Mouse (Mus musculus): ENCODE measurements around the gene Zfand5. TPM values are rescaled to one million over a fixed set of nuclear protein-coding genes. Genes with fewer than 3 reads are reported as not detected.

Gene Zfand5
- total RNA-seq, 2 experiments from 2014 or later = 79.3 to 84.2 TPM

DNA sequence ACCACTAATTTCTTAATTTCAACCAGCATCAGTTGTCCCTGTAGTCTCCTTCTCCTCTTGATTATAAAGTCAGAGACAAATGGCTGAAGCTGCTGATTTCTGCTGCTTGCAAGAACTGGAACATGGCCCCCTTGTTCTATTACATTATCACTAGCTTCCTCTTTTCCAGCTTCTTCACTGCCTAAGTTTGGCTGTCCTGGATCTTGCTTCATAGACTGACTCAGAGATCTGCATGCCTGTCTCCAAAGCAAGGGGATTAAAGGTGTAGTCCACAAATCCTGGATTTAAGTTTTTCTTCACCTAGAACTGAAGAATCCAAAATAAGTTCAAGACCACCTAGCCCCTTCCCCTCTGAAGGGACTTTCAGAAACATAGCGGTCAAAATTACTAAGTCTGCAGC lies 47.5 kb downstream of the Zfand5 start:
- ATAC-seq (replicated peaks; ENCODE audit: low FRiP score, low TSS enrichment, poor library complexity, severe bottlenecking) = no peak

DNA sequence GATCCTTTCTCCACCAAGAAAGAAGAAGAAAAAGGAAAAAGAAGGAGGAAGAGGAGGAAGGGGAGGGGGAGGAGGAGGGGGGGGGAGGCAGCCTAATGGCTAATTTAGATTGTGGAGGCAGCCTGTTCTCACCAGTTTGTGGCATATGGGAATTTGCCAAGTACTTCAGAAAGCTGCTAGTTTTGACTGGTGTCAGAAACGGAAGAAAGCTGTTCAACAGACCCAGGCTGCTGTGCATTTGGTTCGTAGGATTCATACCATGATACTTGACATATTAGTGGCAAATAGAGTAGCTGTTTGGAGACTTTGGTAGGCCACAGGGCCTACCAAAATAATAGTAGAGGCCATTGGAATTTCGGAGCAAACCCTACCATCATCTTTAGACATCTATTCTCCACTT lies 53.3 kb downstream of the Zfand5 start:
- no peak for ATAC-seq (replicated peaks; ENCODE audit: low FRiP score, low TSS enrichment, poor library complexity, severe bottlenecking)

DNA sequence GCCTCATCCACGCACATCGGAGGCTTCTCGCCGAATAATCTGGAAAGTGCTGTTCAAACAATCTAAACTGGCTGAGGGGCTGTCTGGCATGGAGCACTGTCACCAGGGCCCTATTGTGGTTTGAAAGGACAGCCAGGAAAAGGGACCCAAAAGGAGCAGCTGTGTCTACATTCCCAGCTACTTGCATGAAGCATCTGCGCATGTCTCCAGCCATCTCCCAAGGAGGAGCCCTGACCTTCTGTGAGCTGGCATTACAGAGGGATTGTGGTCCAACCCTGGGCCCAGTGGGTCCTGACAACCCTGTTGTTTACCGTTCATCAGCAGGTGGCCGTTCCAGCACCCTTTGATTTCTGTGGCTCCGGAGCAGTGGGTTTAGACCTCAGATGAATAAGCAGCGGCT lies 56.9 kb downstream of the Zfand5 start:
- ATAC-seq (replicated peaks; ENCODE audit: low FRiP score, low TSS enrichment, poor library complexity, severe bottlenecking) = no peak

DNA sequence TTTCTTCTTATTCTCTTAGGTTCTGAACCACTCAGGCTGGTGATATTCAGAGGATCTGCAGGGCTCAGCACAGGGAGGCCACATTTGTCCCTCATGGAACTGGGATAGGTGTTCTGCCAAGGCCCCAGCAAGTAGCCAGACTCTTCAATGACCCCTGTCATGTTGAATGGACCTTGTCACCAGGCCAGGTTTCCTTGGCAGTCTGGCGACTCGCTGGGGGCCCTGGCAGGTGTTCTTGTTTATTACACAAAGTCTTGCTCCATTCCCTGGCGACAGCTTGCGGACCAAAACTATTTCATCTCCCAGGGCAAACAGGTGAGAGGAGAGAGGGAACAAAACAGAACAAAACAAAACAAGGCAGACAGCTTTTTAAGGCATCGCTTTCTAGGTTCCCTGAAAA lies 57.7 kb downstream of the Zfand5 start:
- ATAC-seq (replicated peaks; ENCODE audit: low FRiP score, low TSS enrichment, poor library complexity, severe bottlenecking) = no peak

DNA sequence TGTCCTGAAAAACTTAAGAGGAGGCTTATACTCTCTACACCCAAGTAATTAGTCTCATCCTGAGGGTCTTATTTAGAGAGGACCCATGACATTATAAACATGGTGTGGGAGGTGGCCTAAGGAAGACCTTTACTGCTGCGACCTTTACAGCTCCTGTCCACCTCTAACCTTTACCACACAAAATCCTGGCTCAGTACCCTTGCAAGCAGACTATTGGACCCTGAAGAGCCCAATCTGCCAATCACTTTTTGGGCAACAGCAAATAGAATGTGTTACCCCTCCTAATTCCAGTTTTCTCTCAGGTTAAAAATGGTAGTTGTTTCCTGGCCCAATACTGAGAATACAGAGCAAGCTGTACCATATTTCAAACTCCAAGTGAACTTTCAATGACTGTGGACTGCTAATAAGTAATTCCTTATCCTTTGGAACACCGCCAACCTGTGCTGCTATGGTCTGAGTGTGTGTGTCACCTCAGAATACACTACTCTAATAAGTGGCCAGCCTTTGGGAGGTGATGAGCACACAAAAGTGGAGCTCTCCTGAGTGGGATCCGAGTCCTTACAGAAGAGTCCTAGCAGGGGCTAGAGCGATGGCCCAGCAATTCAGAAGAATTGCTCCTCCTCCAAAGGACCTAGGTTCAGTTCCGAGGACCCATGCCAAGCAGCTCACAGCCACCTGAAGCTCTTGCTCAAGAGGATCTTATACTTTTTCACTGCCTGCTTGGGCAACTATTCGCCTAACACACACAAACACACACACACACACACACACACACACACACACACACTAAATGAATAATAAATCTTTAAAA lies 58.4 kb downstream of the Zfand5 start:
- ATAC-seq (replicated peaks; ENCODE audit: low FRiP score, low TSS enrichment, poor library complexity, severe bottlenecking) = no peak

DNA sequence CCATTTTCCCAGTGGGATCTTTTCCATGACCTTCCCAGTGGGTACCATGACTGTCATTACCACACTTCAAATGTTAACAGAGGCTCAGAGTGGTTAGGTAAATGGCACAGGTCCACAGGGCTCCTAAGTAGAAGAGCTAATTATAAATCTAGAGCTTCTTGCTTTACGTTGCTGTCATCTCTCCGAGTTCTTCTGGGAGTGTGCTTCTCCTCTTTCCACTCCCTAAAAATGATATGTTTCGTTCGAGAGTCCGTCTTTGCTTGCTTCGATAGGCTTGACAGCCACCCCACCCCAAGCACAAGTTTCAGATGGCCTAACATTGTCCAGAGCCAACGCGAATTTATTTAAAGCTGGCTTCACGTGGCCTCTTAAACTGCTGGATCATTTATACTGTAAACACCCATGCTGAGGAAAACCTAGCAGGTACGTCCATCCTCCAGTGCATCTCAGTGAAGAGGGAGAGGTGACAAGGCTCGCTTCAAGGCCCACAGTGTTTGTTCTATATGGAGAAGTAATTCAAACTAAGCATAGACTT lies 59.6 kb downstream of the Zfand5 start:
- no peak for ATAC-seq (replicated peaks; ENCODE audit: low FRiP score, low TSS enrichment, poor library complexity, severe bottlenecking)

Other genes with a start within 250 kb of the Zfand5 start
- gene Gda, start 201.2 kb downstream of the Zfand5 start, total RNA-seq (2014; fragmentation: Nextera tagmentation) = 7.3 and 12.5 TPM in 2 replicates
- gene Gda, start 201.2 kb downstream of the Zfand5 start, total RNA-seq (2017) = 7.7 and 8.4 TPM in 2 replicates